Mouse (Mus musculus): ENCODE measurements around the gene Coro2a. TPM values are rescaled to one million over a fixed set of nuclear protein-coding genes. Genes with fewer than 3 reads are reported as not detected.

The Coro2a gene
- polyA plus RNA-seq, 2 experiments: 2.2 to 3.2 TPM

DNA sequence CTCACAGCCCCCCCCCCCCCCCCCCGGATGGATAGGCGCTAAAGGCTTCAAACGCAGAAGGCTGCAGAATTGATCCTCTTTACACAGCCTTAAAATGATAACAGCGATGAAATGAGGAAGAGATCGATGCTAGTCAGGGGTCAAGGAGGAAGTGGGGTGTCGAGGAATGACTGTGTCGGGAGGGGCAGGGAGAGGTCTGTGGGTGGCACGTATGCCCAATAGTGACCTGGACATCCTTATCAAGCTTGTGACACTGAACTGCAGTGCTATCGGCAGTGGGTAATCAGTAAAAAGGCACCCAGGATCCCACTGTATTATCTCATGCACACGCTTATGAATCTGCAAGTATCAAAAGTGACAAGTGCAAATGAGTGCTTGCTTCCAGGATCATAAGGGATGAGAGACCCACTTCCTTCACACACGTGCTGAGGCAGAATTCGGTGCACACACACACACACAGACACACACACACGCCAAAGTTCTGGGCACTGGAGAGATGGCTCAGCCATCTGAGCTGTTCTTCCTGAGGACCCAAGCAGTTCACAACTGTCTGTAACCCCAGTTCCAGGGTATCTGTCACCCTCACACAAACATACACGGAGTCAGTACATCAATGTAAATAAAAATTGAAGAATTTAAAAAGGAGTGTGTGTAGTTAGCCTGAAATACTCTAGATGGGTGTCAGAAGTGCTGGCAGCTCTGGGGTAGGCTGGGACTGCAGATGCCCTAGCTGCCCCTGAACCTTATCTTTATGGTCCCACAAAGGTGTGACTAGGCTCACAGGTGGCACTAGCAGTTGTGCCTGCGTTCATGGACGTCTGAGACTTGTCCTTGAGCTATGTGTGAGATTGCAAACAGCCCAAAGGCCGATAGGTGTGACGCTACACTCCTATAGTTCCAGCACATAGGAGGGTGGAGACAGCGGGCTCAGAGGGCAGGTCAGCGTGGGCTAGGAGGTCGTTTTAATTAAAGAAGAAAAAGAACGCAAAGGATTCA is 43.0 kb downstream of the Coro2a start:
- Histone ChIP-seq H3K4me2 (replicated peaks; ENCODE audit: low read depth, low read length, severe bottlenecking) (no peak overlapping the region), H3K4me1 (ENCODE audit: control insufficient read depth, insufficient read depth, low read length) (no peaks in the 10 kb centered on the region), H3K27ac (replicated peaks; ENCODE audit: low read depth, low read length) (no peak overlapping the region), H3K4me3 (replicated peaks; ENCODE audit: low read length) (no peak overlapping the region), H3K9me3 (ENCODE audit: control insufficient read depth, low read length) (no peaks in the 10 kb centered on the region), H3K36me3 (ENCODE audit: control insufficient read depth, insufficient read depth, low read length) (no peaks in the 10 kb centered on the region), H3K9ac (ENCODE audit: low read depth, low read length, severe bottlenecking) (no peak overlapping the region), H3K27me3 (ENCODE audit: control insufficient read depth, insufficient read depth, low read length) (no peaks in the 10 kb centered on the region)
- no peak for TF ChIP-seq POLR2A (IDR thresholded peaks at IDR 0.05; ENCODE audit: borderline replicate concordance, extremely low read depth, insufficient read depth, insufficient read length)
- ATAC-seq (ENCODE audit: low FRiP score, low read depth) (no peak), DNase-seq (ENCODE audit: low spot score) (no peak)
- WGBS: 74% methylated on average over 21 of the region's 22 CpGs

DNA sequence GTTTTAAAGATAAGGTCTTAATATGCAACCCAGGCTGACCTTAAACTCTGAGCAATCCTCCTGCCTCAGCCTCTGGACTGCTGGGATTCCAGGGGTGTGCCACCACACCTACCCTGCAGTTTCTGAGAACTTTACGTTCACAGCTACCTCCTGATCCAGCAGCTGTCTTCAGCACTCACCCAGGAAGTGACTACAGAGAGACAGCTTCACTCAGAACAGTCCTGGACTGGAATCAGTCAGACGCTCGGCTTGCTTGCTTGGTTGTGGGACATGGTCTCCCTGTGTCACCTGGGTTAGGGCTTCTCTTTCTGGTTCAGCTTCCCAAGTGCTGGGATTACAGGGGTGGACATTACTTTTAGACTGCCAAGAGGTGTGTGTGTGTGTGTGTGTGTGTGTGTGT is 45.1 kb downstream of the Coro2a start:
- WGBS: 75% methylated on average over 3 of the region's 3 CpGs
- no peak overlapping the region for H3K27ac ChIP-seq (replicated peaks; ENCODE audit: low read depth, low read length)
- H3K4me3 ChIP-seq (replicated peaks; ENCODE audit: low read length): no peak overlapping the region
- no peak for TF ChIP-seq POLR2A (IDR thresholded peaks at IDR 0.05; ENCODE audit: borderline replicate concordance, extremely low read depth, insufficient read depth, insufficient read length)
- ATAC-seq (ENCODE audit: low FRiP score, low read depth) (no peak), DNase-seq (ENCODE audit: low spot score) (no peak)
- H3K9me3 ChIP-seq (ENCODE audit: control insufficient read depth, low read length): no peaks in the 10 kb centered on the region
- H3K27me3 ChIP-seq (ENCODE audit: control insufficient read depth, insufficient read depth, low read length): no peaks in the 10 kb centered on the region
- no peaks in the 10 kb centered on the region for H3K36me3 ChIP-seq (ENCODE audit: control insufficient read depth, insufficient read depth, low read length)
- no peak overlapping the region for H3K4me2 ChIP-seq (replicated peaks; ENCODE audit: low read depth, low read length, severe bottlenecking)
- H3K9ac ChIP-seq (ENCODE audit: low read depth, low read length, severe bottlenecking): no peak overlapping the region
- no peaks in the 10 kb centered on the region for H3K4me1 ChIP-seq (ENCODE audit: control insufficient read depth, insufficient read depth, low read length)

DNA sequence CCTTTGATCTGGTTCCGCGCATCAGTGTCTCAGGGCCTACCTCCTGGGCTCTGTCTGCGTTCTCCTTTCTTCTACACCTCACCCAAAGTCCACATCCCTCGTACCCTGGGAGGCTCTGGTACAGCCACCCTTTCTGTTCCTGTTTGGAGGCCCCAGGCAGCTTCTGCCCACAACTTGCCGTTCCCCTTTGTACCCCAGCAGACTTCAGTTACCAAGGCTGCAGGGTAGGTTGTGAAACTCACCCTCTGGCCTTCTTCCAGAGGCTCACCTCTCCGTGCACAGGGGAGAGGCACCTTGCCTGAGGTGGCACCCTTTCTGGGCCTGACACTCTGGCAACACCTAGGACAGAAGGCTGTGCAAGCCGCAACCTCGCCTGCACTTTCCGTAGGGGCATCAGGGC is 46.2 kb downstream of the Coro2a start:
- no peaks in the 10 kb centered on the region for H3K27me3 ChIP-seq (ENCODE audit: control insufficient read depth, insufficient read depth, low read length)
- WGBS: 82% methylated on average over 9 of the region's 9 CpGs
- TF ChIP-seq POLR2A (IDR thresholded peaks at IDR 0.05; ENCODE audit: borderline replicate concordance, extremely low read depth, insufficient read depth, insufficient read length): no peak
- H3K27ac ChIP-seq (replicated peaks; ENCODE audit: low read depth, low read length): no peak overlapping the region
- H3K9ac ChIP-seq (ENCODE audit: low read depth, low read length, severe bottlenecking): no peak overlapping the region
- ATAC-seq (ENCODE audit: low FRiP score, low read depth) (no peak), DNase-seq (ENCODE audit: low spot score) (no peak)
- no peak overlapping the region for H3K4me3 ChIP-seq (replicated peaks; ENCODE audit: low read length)
- H3K36me3 ChIP-seq (ENCODE audit: control insufficient read depth, insufficient read depth, low read length): no peaks in the 10 kb centered on the region
- no peak overlapping the region for H3K4me2 ChIP-seq (replicated peaks; ENCODE audit: low read depth, low read length, severe bottlenecking)
- H3K9me3 ChIP-seq (ENCODE audit: control insufficient read depth, low read length): no peaks in the 10 kb centered on the region
- no peaks in the 10 kb centered on the region for H3K4me1 ChIP-seq (ENCODE audit: control insufficient read depth, insufficient read depth, low read length)

GRCm38 (mm10) chr4:46554295-46555069 is 47.5 kb downstream of the Coro2a start:
- TF ChIP-seq POLR2A (IDR thresholded peaks at IDR 0.05; ENCODE audit: borderline replicate concordance, extremely low read depth, insufficient read depth, insufficient read length): no peak
- no peak for ATAC-seq (ENCODE audit: low FRiP score, low read depth)

DNA sequence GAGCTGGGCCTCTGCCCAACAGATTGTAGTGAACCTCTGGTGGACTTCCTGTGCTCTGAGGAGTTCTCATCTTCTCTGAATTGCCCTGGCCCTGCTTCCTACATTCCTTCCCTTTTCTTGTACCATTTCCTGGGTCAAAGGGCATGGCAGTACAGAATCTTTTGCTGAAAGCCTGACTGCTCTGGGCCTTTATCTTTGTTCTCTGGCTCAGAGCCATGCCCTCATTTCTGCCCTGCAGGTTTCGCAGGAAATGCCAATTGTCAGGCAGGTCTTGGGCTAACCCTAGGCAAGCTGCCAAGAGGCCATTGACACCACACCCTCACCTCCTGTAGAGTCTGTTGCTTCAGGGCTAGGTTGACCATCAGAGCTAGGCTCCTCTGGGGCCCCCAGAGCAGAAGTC is 48.1 kb downstream of the Coro2a start:
- H3K4me3 ChIP-seq (replicated peaks; ENCODE audit: low read length): no peak overlapping the region
- H3K27me3 ChIP-seq (ENCODE audit: control insufficient read depth, insufficient read depth, low read length): no peaks in the 10 kb centered on the region
- H3K27ac ChIP-seq (replicated peaks; ENCODE audit: low read depth, low read length): no peak overlapping the region
- H3K9me3 ChIP-seq (ENCODE audit: control insufficient read depth, low read length): no peaks in the 10 kb centered on the region
- H3K4me2 ChIP-seq (replicated peaks; ENCODE audit: low read depth, low read length, severe bottlenecking): no peak overlapping the region
- no peak for DNase-seq (ENCODE audit: low spot score)
- no peak for TF ChIP-seq POLR2A (IDR thresholded peaks at IDR 0.05; ENCODE audit: borderline replicate concordance, extremely low read depth, insufficient read depth, insufficient read length)
- ATAC-seq (ENCODE audit: low FRiP score, low read depth): no peak
- WGBS: 83% methylated on average over 1 of the region's 1 CpGs
- H3K4me1 ChIP-seq (ENCODE audit: control insufficient read depth, insufficient read depth, low read length): no peaks in the 10 kb centered on the region
- H3K36me3 ChIP-seq (ENCODE audit: control insufficient read depth, insufficient read depth, low read length): no peaks in the 10 kb centered on the region
- H3K9ac ChIP-seq (ENCODE audit: low read depth, low read length, severe bottlenecking): no peak overlapping the region

More at GRCm38 (mm10) chr4:46554295-46555069, 47.5 kb downstream of the Coro2a start:
- H3K27me3 ChIP-seq (ENCODE audit: control insufficient read depth, insufficient read depth, low read length): no peaks in the 10 kb centered on the region
- 77% methylated on average over 10 of the region's 10 CpGs for WGBS
- no peaks in the 10 kb centered on the region for H3K36me3 ChIP-seq (ENCODE audit: control insufficient read depth, insufficient read depth, low read length)
- no peak for DNase-seq (ENCODE audit: low spot score)
- no peak overlapping the region for H3K4me2 ChIP-seq (replicated peaks; ENCODE audit: low read depth, low read length, severe bottlenecking)
- no peaks in the 10 kb centered on the region for H3K4me1 ChIP-seq (ENCODE audit: control insufficient read depth, insufficient read depth, low read length)
- H3K9ac ChIP-seq (ENCODE audit: low read depth, low read length, severe bottlenecking): no peak overlapping the region
- H3K9me3 ChIP-seq (ENCODE audit: control insufficient read depth, low read length): no peaks in the 10 kb centered on the region
- no peak overlapping the region for H3K27ac ChIP-seq (replicated peaks; ENCODE audit: low read depth, low read length)
- no peak overlapping the region for H3K4me3 ChIP-seq (replicated peaks; ENCODE audit: low read length)

Data from limb, embryonic 14.5 days (tissue).